Mouse (Mus musculus): ENCODE measurements around the gene Nolc1.

DNA sequence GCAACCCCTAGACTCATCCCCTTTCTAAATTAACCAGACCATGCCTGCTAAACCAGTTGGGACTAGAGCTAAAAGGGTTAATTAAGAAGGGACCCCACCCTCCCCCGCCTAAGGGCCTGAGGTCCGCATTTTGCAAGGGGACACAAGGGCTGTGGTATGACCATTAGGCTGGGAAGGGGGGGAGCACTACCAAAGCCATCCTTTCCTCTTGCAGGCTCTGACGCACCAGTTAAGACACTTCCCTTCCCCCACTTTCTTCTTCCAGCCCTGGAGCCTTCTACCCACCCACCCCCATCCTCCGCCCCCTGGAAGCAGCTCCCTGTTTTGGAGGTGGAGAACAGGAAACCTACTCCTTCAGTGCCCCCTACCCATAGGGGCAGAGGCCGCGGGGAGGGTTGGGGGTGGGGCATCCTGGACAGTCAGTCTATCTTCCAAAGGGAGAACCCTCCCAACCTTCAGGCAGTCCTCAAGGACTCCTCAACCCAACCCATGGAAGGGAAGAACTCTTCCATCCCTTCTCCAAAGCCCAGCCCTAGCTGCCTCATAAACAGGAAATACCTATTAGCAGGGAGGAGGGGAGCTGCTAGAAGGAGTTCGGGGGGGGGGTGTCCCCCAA, 29.9 kb upstream of the Nolc1 start:
- TF ChIP-seq CTCF (IDR thresholded peaks at IDR 0.05; ENCODE audit: extremely low read depth, insufficient read length, insufficient replicate concordance, low read depth, low read length) (no peak), POLR2A (IDR thresholded peaks at IDR 0.05; ENCODE audit: low read depth, low read length) (no peak)
